Mouse (Mus musculus) megakaryocyte, embryonic 14.5 days (primary cell): Measurements from ENCODE around the gene Pou6f2. TPM values are rescaled to one million over a fixed set of nuclear protein-coding genes. Genes with fewer than 3 reads are reported as not detected.

Experiments used
- H3K27me3 ChIP-seq: replicated peaks from 2 replicates; pipeline ENCODE3; 2012; ENCODE audit warnings: inconsistent platforms
- H3K36me3 ChIP-seq: replicated peaks from 2 replicates; pipeline ENCODE3; 2012; ENCODE audit warnings: low read length, inconsistent platforms, mixed read lengths
- H3K4me1 ChIP-seq: 2 replicates; pipeline ENCODE4 v1.6.1; 2012; ENCODE audit warnings: inconsistent platforms
- H3K4me3 ChIP-seq: replicated peaks from 2 replicates; pipeline ENCODE3; 2012; ENCODE audit warnings: moderate library complexity, mild to moderate bottlenecking, inconsistent platforms
- H3K9me3 ChIP-seq: 2 replicates; pipeline ENCODE4 v1.6.1; 2012; ENCODE audit warnings: inconsistent platforms
- FLI1 ChIP-seq: IDR thresholded peaks from 2 replicates; pipeline ENCODE4 v1.6.1; 2012; ENCODE audit warnings: low read length, inconsistent platforms, mixed read lengths
- GATA1 ChIP-seq: IDR thresholded peaks from 3 replicates; pipeline ENCODE4 v1.6.1; 2012; ENCODE audit warnings: mixed read lengths, low read length, inconsistent platforms, borderline replicate concordance
- polyA plus RNA-seq: library from polyadenylated mRNA; stranded (reverse); fragments of >175 nt; gene quantifications from 2 replicates; pipeline ENCODE4 v1.2.3, GENCODE M21; 2012; ENCODE audit warnings: low replicate concordance; ENCODE audit not compliant: insufficient read depth

Gene Pou6f2
- polyA plus RNA-seq, 1 experiment = not detected

DNA sequence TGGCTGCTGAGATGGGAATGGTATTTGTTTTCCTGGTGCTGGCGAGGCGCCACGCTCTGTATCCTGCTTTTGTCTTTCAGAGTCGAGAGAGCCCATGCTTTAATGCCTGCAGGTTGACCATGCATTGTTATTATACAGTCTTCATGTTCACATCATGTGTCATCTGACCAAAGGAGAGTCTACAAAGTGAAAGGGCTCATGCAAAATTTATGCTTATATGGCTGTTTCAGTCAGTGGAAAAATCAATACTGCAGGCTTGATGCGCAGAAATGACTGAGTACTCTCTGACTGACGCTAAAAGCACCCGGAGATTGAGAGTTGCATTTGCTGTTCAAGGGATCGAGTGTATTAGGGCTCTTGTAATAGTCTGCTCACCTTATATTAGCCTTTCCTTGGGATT lies 74.1 kb downstream of the Pou6f2 start:
- peaks cover 9% of the 10 kb centered on the region; the same call in 1 of the 2 replicates for H3K9me3 ChIP-seq
- no peaks in the 10 kb centered on the region for H3K4me1 ChIP-seq
- no peak for TF ChIP-seq FLI1
- TF ChIP-seq GATA1 = no peak
- H3K27me3 ChIP-seq = no peaks in the 10 kb centered on the region
- H3K4me3 ChIP-seq = no peak overlapping the region
- H3K36me3 ChIP-seq = no peaks in the 10 kb centered on the region

DNA sequence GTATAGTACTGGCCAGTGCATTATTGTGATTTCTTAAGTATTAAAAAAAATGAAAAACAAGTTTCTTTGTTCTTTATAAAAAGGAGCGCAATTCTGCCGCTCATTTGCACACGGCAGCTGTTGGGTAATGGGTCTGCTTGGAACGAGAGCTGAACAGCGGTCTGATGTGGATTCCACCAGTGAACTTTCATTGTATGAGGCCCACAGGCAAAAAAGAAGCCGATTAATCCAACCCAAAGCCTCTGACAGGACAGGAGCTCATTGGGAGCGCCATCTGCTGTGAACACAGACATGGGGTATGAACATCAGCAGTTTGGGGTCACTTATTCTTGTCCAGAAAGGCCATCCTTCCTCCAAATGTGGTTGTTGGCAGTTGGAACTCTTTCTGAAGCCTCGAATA lies 84.9 kb downstream of the Pou6f2 start:
- H3K27me3 ChIP-seq = no peaks in the 10 kb centered on the region
- H3K9me3 ChIP-seq = no peaks in the 10 kb centered on the region
- TF ChIP-seq FLI1 = no peak
- TF ChIP-seq GATA1 = no peak
- no peaks in the 10 kb centered on the region for H3K36me3 ChIP-seq
- no peaks in the 10 kb centered on the region for H3K4me1 ChIP-seq
- H3K4me3 ChIP-seq = no peak overlapping the region

DNA sequence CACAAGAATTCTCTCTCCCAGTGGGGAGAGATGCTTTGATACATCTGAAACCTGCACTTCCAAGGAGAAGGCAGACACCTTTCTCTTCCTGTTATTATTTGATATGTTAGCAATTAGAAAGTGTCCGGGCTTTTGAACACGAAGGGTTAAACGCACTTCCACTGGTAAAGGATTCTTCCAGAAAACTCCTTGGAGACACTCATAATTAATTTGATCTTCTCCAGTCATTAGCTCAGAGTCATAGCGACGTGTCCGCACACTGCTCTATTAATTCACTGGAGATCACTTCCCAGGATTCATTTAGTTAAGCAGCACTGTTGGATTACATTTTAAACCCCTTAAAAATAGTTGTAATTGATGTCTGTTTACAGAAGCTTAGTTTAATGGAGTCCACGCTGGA lies 88.5 kb downstream of the Pou6f2 start:
- Histone ChIP-seq H3K36me3 (no peaks in the 10 kb centered on the region), H3K9me3 (no peaks in the 10 kb centered on the region), H3K4me3 (no peak overlapping the region)

DNA sequence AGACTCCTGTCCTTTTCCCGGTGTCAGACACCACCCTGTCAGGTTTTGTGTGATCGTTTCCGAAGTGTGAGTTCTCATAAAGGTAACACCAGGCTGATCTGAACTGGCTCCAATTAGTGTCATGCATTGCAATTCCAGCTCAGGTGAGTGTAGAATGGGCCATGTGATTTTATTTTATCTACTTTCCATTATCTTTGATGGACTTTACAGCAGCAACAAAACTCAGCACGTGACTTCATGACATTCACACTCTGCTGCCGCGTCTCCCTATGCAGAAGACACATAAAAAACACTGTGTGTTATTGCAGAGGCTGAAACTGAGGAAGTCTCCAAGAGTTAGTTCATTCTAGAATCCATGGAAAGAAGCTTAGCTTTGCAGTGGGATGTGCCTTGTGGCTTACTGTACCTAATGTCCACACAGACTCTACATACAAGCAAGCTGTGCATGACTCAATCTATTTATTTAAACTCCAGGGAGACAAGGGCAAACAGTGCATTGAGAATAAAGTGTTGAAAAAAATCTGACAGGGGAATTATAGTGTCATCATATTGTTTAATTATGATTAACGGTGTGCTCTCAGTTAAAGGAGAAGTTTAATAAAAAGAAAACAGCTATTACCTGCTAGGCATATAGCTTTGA lies 90.9 kb downstream of the Pou6f2 start:
- H3K36me3 ChIP-seq = no peaks in the 10 kb centered on the region
- TF ChIP-seq FLI1 = no peak
- TF ChIP-seq GATA1 = no peak
- H3K27me3 ChIP-seq = no peaks in the 10 kb centered on the region
- no peaks in the 10 kb centered on the region for H3K9me3 ChIP-seq
- no peaks in the 10 kb centered on the region for H3K4me1 ChIP-seq
- H3K4me3 ChIP-seq = no peak overlapping the region

More for the DNA sequence above, 88.5 kb downstream of the Pou6f2 start:
- Histone ChIP-seq H3K4me1 (no peaks in the 10 kb centered on the region), H3K27me3 (no peaks in the 10 kb centered on the region)
- no peak for TF ChIP-seq GATA1
- TF ChIP-seq FLI1 = no peak

DNA sequence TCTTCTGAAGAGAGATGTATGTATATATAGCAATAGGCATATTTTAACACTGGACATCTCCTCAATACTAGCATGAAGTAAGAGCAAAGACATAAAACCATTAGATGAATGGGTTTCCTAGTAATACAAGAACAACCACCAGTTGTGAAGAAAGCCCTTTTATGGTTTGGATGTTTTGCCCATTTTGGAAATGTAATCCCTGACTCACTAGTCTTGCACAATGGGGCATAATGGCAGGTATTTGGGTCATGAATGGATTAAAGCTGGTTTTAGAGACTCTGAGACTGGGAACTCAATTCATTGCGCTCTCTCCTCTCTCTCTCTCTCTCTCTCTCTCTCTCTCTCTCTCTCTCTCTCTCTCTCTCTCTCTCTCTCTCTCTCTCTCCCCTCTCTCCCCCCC lies 97.5 kb downstream of the Pou6f2 start:
- no peaks in the 10 kb centered on the region for H3K27me3 ChIP-seq
- TF ChIP-seq GATA1 (no peak), FLI1 (no peak)
- no peaks in the 10 kb centered on the region for H3K4me1 ChIP-seq
- no peaks in the 10 kb centered on the region for H3K36me3 ChIP-seq
- H3K4me3 ChIP-seq = no peak overlapping the region
- no peaks in the 10 kb centered on the region for H3K9me3 ChIP-seq

DNA sequence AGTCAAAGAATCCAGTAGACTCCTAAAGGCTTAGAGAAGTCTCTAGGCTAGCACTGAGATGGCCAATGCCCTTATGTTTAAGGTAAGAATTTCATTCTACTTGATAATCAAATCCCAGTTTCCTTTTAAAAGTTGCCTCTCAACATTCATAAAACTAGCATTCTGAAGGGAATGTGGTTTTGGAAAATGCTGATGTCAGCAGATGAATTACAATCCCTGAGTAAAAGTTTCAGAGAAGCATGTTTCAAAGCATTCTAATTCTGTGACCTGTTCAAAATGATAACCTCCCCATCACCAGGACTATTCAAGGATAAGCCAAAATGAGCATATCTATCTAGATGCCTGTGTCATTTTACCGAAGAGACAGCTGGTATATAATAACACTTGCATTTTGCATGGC lies 104.0 kb downstream of the Pou6f2 start:
- Histone ChIP-seq H3K4me3 (no peak overlapping the region), H3K4me1 (no peaks in the 10 kb centered on the region), H3K27me3 (no peaks in the 10 kb centered on the region), H3K36me3 (no peaks in the 10 kb centered on the region), H3K9me3 (0 out of 2 replicates have a peak, but pooled peaks cover 5% of the 10 kb centered on the region)
- TF ChIP-seq GATA1 = no peak
- TF ChIP-seq FLI1 = no peak

DNA sequence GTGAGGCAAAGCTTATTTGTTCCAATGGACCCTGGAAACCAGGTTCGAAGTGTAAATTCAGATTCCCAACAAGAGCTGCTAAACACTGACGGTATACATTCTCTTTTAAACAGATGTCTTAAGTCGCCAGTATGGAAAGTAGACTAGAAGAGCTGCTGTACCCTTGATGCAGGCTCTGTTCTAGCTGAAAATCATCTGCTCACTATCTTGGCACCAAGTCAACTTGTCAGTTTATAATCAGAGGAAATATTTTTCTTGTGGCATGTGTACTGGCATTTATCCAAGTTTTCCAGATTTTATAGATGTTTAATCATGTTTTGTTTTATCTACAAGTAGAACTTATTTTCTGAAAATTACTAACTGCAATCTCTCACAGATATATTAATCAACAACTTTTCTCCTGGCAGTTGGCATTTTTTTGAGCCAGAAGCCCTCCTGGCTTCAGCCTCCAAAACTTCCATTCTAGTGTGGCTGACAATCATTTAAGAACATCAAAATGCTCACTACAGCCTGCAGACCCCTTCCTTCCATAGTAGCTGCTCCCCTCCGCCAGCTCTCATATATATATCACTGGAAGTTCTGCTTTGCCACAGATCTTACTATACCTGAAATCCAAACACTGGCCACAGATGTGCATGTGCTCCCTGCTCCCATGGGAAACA lies 107.1 kb downstream of the Pou6f2 start:
- H3K4me1 ChIP-seq = no peaks in the 10 kb centered on the region
- no peaks in the 10 kb centered on the region for H3K27me3 ChIP-seq
- TF ChIP-seq GATA1 = no peak
- TF ChIP-seq FLI1 = no peak
- peaks cover 8% of the 10 kb centered on the region; the same call in 1 of the 2 replicates for H3K9me3 ChIP-seq
- H3K4me3 ChIP-seq = no peak overlapping the region
- H3K36me3 ChIP-seq = no peaks in the 10 kb centered on the region

DNA sequence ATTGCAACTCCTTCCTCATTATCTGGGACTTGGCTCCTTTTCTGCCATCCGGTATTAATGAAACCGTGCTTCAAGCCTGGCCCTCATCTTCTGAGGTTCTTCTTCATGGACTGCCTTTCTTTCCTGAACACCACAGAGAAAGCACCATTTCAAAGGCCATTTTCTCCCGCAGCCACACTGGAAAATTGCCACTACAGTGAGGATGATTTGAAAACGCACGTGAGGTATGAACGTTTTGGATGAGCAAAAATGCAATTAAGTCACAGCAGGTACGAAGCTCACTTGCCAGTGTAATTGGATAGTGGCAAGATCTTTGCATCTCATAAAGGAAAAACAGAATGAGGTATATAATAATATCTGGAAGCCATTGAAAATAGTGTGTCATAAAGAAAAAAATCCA lies 110.0 kb downstream of the Pou6f2 start:
- Histone ChIP-seq H3K4me3 (no peak overlapping the region), H3K4me1 (no peaks in the 10 kb centered on the region), H3K27me3 (no peaks in the 10 kb centered on the region), H3K36me3 (no peaks in the 10 kb centered on the region), H3K9me3 (peaks cover 8% of the 10 kb centered on the region; the same call in 1 of the 2 replicates)
- no peak for TF ChIP-seq GATA1
- no peak for TF ChIP-seq FLI1

DNA sequence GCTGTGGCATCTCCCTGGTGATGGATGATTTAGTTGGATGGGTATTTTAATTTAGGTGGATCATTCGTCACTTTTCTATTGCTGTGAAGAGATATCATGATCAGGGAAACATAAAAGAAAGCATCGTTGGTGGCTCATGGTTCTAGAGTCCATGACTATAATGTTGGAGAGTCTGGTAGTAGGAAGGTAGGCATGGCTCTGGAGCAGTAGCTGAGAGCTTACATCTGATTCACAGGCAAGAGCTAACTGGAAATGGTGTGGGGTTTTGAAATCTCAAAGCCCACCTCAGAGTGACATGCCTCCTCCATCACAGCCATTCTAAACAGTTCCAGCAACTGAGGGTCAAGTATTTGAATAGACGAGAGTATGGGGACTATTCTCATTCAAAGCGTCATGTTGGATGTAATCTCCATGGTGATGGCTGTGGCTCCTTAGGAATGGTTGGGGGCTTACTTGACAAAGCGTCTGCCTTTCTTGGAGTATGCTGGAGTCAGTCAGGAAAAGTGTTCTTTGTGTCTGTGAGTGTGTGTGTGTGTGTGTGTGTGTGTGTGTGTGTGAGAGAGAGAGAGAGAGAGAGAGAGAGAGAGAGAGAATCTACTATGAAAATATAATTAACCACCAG lies 115.0 kb downstream of the Pou6f2 start:
- H3K9me3 ChIP-seq = peaks cover 8% of the 10 kb centered on the region
- H3K36me3 ChIP-seq = no peaks in the 10 kb centered on the region
- H3K27me3 ChIP-seq = no peaks in the 10 kb centered on the region
- no peaks in the 10 kb centered on the region for H3K4me1 ChIP-seq
- H3K4me3 ChIP-seq = no peak overlapping the region
- TF ChIP-seq GATA1 (no peak), FLI1 (no peak)

DNA sequence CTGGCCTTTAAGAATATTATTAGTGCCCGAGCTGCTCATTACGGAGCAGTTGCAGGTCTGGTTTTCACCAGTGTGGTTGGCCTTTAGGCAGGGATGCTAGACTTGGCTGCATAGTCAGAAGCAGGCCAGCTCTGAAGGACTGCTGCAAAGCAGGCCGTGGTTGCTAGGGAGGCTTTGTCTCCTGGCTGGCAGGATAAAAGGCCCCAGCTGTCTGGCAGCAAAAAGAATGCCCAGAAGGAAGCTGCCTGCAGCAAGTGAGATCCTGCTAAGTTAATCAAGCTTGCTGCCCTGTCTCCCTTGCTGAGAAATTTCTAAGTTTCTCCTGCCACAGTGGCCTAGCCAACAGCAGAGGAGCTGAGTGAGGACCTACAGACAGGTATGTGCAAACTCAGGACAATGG lies 116.4 kb downstream of the Pou6f2 start:
- no peaks in the 10 kb centered on the region for H3K36me3 ChIP-seq
- peaks cover 4% of the 10 kb centered on the region; the same call in 1 of the 2 replicates for H3K9me3 ChIP-seq
- TF ChIP-seq GATA1 (no peak), FLI1 (no peak)
- no peaks in the 10 kb centered on the region for H3K27me3 ChIP-seq
- no peaks in the 10 kb centered on the region for H3K4me1 ChIP-seq
- no peak overlapping the region for H3K4me3 ChIP-seq
